Comparison of ENCODE assay signal across 10 mouse cellular contexts in genomic region chr11:84701319-84702175, GRCm38 (mm10).
DNase-seq lines count a peak whose midpoint lies in the region; ATAC-seq and TF ChIP-seq lines count a peak whose summit lies in the region.
"Had no signal": no experiment of that assay in that cellular context is flagged by ENCODE, and none has a peak within 500 bp of the region (broad histone marks: within the 10 kb centered on the region; RNA-seq: fewer than 3 reads in every experiment).

No protein-coding gene starts in this region.

- 0 out of 2 replicates have a peak overlapping the region, but pooled peaks have one; percentile 26 for H3K9ac ChIP-seq in heart, embryonic 12.5 days
- no peak overlapping the region for H3K9ac ChIP-seq in forebrain, embryonic 14.5 days (ENCODE audit: low read length)
- H3K9ac ChIP-seq in liver, postnatal 0 days (replicated peaks): no peak overlapping the region; the same call in 1 of the 2 replicates

- H3K4me3 ChIP-seq in heart, embryonic 12.5 days: peak overlapping the region; percentile 11
- no peak overlapping the region for H3K4me3 ChIP-seq in forebrain, embryonic 14.5 days (ENCODE audit: low read depth, low read length)
- H3K4me3 ChIP-seq in liver, postnatal 0 days (ENCODE audit: low read depth, low read length): peak overlapping the region; percentile 2; the same call in 1 of the 2 replicates

- no peaks in the 10 kb centered on the region for H3K36me3 ChIP-seq in heart, embryonic 12.5 days
- no peaks in the 10 kb centered on the region for H3K36me3 ChIP-seq in forebrain, embryonic 14.5 days (ENCODE audit: control insufficient read depth, insufficient read depth, low read length)
- no peaks in the 10 kb centered on the region for H3K36me3 ChIP-seq in liver, postnatal 0 days (replicated peaks; ENCODE audit: insufficient read depth, low read length)

- DNase-seq in heart, adult 9 months (ENCODE audit: low spot score in 2 of 2): no peak
- peak; percentile 32 for DNase-seq in ZHBTc4 (ENCODE audit: low read depth, low spot score)
- peak; percentile 55 for DNase-seq in forebrain, embryonic 14.5 days (ENCODE audit: low spot score)
- peak; percentile 51 for DNase-seq in liver, postnatal 0 days
- no peak for DNase-seq in layer of hippocampus, postnatal 10 days (ENCODE audit: low spot score in 2 of 2)
- DNase-seq in right cerebral cortex, postnatal 4 days: no peak
- DNase-seq in thymus, adult 18-20 months: no peak
- DNase-seq: adrenal gland, postnatal 36 days; left cerebral cortex, postnatal 4 days had no signal

- peak overlapping the region; percentile 62 for H3K4me2 ChIP-seq in heart, embryonic 12.5 days
- peak overlapping the region; percentile 42 for H3K4me2 ChIP-seq in forebrain, embryonic 14.5 days (ENCODE audit: low read length)
- peak overlapping the region; percentile 63 for H3K4me2 ChIP-seq in liver, postnatal 0 days (ENCODE audit: low read depth, low read length)

- no peak for TF ChIP-seq CTCF in liver, postnatal 0 days (IDR thresholded peaks at IDR 0.05; ENCODE audit: low read depth)

- no peak for ATAC-seq in heart, embryonic 12.5 days (ENCODE audit: insufficient number of reproducible peaks, low FRiP score)
- ATAC-seq in forebrain, embryonic 14.5 days: peak; percentile 38
- ATAC-seq in liver, postnatal 0 days: peak; percentile 87

- peak; percentile 76 for TF ChIP-seq EP300 in liver, postnatal 0 days (IDR thresholded peaks at IDR 0.05; ENCODE audit: low read depth)

- H3K4me1 ChIP-seq in heart, embryonic 12.5 days (replicated peaks): peaks cover 17% of the 10 kb centered on the region
- peaks cover 16% of the 10 kb centered on the region for H3K4me1 ChIP-seq in forebrain, embryonic 14.5 days (ENCODE audit: control insufficient read depth, insufficient read depth, low read length)
- peaks cover 4% of the 10 kb centered on the region for H3K4me1 ChIP-seq in liver, postnatal 0 days (ENCODE audit: insufficient read depth)

- H3K9me3 ChIP-seq in heart, embryonic 12.5 days (replicated peaks): 0 out of 2 replicates have a peak, but pooled peaks cover 2% of the 10 kb centered on the region
- H3K9me3 ChIP-seq in forebrain, embryonic 14.5 days (replicated peaks; ENCODE audit: control insufficient read depth, low read length): no peaks in the 10 kb centered on the region
- H3K9me3 ChIP-seq in liver, postnatal 0 days (ENCODE audit: low read length): no peaks in the 10 kb centered on the region

- 3% methylated on average over 28 of the region's 28 CpGs for WGBS in heart, embryonic 12.5 days
- 4% methylated on average over 28 of the region's 28 CpGs for WGBS in forebrain, embryonic 14.5 days
- WGBS in liver, postnatal 0 days (ENCODE audit: insufficient replicate concordance): 8% methylated on average over 28 of the region's 28 CpGs

- H3K27ac ChIP-seq in heart, embryonic 12.5 days (ENCODE audit: poor library complexity, severe bottlenecking): no peak overlapping the region
- no peak overlapping the region for H3K27ac ChIP-seq in forebrain, embryonic 14.5 days (ENCODE audit: low read depth, low read length)
- H3K27ac ChIP-seq in liver, postnatal 0 days (ENCODE audit: low read depth): peak overlapping the region; percentile 44; the same call in 1 of the 2 replicates

- H3K27me3 ChIP-seq in heart, embryonic 12.5 days (replicated peaks): peaks cover 41% of the 10 kb centered on the region
- H3K27me3 ChIP-seq in forebrain, embryonic 14.5 days (replicated peaks; ENCODE audit: control insufficient read depth, insufficient read depth, low read length): no peaks in the 10 kb centered on the region; the same call in 1 of the 2 replicates
- peaks cover 7% of the 10 kb centered on the region for H3K27me3 ChIP-seq in liver, postnatal 0 days (ENCODE audit: insufficient read depth, low read length)

Comparison
In these comparisons a context has a peak if more than half of its experiments do, and no peak if none do; other contexts are left out.
1. DNase-seq: peak in ZHBTc4 (single experiment), forebrain, embryonic 14.5 days (single experiment) and liver, postnatal 0 days (single experiment); none in heart, adult 9 months (0 of 2), layer of hippocampus, postnatal 10 days (0 of 2), right cerebral cortex, postnatal 4 days (single experiment) and thymus, adult 18-20 months (0 of 2).
2. Peak in every context shown above with its lines, with median percentiles within 50 percentile points of each other: H3K4me2 ChIP-seq.